Mouse (Mus musculus) embryonic facial prominence, embryonic 12.5 days (tissue): Measurements from ENCODE around the gene Ush1g. TPM values are rescaled to one million over a fixed set of nuclear protein-coding genes. Genes with fewer than 3 reads are reported as not detected.
A peak's percentile ranks its signal among the peaks of the same experiment; 100 is the strongest.

Source experiments
- ATAC-seq: fragments of 200-750 bp; cut with Nextera tagmentation; 2 replicates; pipeline ENCODE4 v1.8.0; 2017; ENCODE audit not compliant: insufficient number of reproducible peaks, insufficient read depth, low FRiP score, low TSS enrichment
- H3K27ac ChIP-seq: fragments of 300-500 bp; sonication (generic); 2 replicates; pipeline ENCODE4 v1.5.1; 2016; ENCODE audit warnings: mild to moderate bottlenecking
- H3K27me3 ChIP-seq: fragments of 300-500 bp; sonication (generic); 2 replicates; pipeline ENCODE4 v1.6.1; 2016; ENCODE audit warnings: mild to moderate bottlenecking, moderate library complexity
- H3K36me3 ChIP-seq: fragments of 300-500 bp; sonication (generic); 2 replicates; pipeline ENCODE4 v1.6.1; 2016; ENCODE audit warnings: mild to moderate bottlenecking
- H3K4me1 ChIP-seq: fragments of 300-500 bp; sonication (generic); 2 replicates; pipeline ENCODE4 v1.6.1; 2016
- H3K4me2 ChIP-seq: fragments of 300-500 bp; sonication (generic); replicated peaks from 2 replicates; pipeline ENCODE4 v1.6.1; 2016; ENCODE audit warnings: mild to moderate bottlenecking, moderate library complexity
- H3K4me3 ChIP-seq: fragments of 300-500 bp; sonication (generic); 2 replicates; pipeline ENCODE4 v1.5.1; 2016; ENCODE audit warnings: mild to moderate bottlenecking
- H3K9ac ChIP-seq: fragments of 300-500 bp; sonication (generic); 2 replicates; pipeline ENCODE4 v1.6.1; 2016; ENCODE audit warnings: mild to moderate bottlenecking, moderate library complexity
- H3K9me3 ChIP-seq: fragments of 300-500 bp; sonication (generic); 2 replicates; pipeline ENCODE4 v1.6.1; 2016; ENCODE audit warnings: mild to moderate bottlenecking, moderate library complexity
- WGBS: fragments of 180-500 bp; shearing (Covaris S2); methylation state at CpG from one replicate; pipeline ENCODE4 v1.1.7; 2016; 5-methylcytosine and 5-hydroxymethylcytosine counted together
- polyA plus RNA-seq: library from polyadenylated mRNA; unstranded; fragments of >200 nt; fragmentation: Nextera tagmentation; extraction: Ambion mirVana; gene quantifications from 2 replicates; pipeline ENCODE4 v1.2.1, GENCODE M21; 2016

Ush1g gene
- polyA plus RNA-seq, 1 experiment from 2014 or later: 0.10 TPM

- peak overlapping the region; percentile 71 for H3K9ac ChIP-seq
Measured at GRCm38 (mm10) chr11:115275509-115275908, 46.3 kb downstream of the Ush1g start.

GRCm38 (mm10) chr11:115274771-115275170 is 47.1 kb downstream of the Ush1g start:
- WGBS: 90% methylated on average over 6 of the region's 6 CpGs
- peaks cover 22% of the 10 kb centered on the region for H3K4me1 ChIP-seq

More at GRCm38 (mm10) chr11:115275509-115275908, 46.3 kb downstream of the Ush1g start:
- 84% methylated on average over 6 of the region's 6 CpGs for WGBS
- Histone ChIP-seq H3K27me3 (no peaks in the 10 kb centered on the region), H3K4me1 (peaks cover 19% of the 10 kb centered on the region), H3K36me3 (no peaks in the 10 kb centered on the region), H3K27ac (no peak overlapping the region), H3K4me3 (no peak overlapping the region), H3K9me3 (no peaks in the 10 kb centered on the region), H3K4me2 (peak overlapping the region; percentile 82)
- no peak for ATAC-seq

GRCm38 (mm10) chr11:115274178-115274577 is 47.7 kb downstream of the Ush1g start:
- 82% methylated on average over 7 of the region's 7 CpGs for WGBS
- Histone ChIP-seq H3K9ac (no peak overlapping the region), H3K4me1 (peaks cover 22% of the 10 kb centered on the region), H3K4me3 (no peak overlapping the region), H3K27me3 (peaks cover 8% of the 10 kb centered on the region), H3K9me3 (no peaks in the 10 kb centered on the region), H3K27ac (no peak overlapping the region), H3K36me3 (peaks cover 4% of the 10 kb centered on the region; the same call in 1 of the 2 replicates), H3K4me2 (no peak overlapping the region)
- ATAC-seq: no peak

More at GRCm38 (mm10) chr11:115274771-115275170, 47.1 kb downstream of the Ush1g start:
- H3K36me3 ChIP-seq: no peaks in the 10 kb centered on the region
- 0 out of 2 replicates have a peak, but pooled peaks cover 3% of the 10 kb centered on the region for H3K27me3 ChIP-seq
- H3K27ac ChIP-seq: no peak overlapping the region
- H3K9ac ChIP-seq: no peak overlapping the region
- no peak overlapping the region for H3K4me3 ChIP-seq
- no peak for ATAC-seq
- H3K4me2 ChIP-seq: no peak overlapping the region
- no peaks in the 10 kb centered on the region for H3K9me3 ChIP-seq

- Histone ChIP-seq H3K4me2 (no peak overlapping the region), H3K9ac (no peak overlapping the region), H3K4me1 (peaks cover 22% of the 10 kb centered on the region), H3K27ac (no peak overlapping the region), H3K36me3 (peaks cover 8% of the 10 kb centered on the region; the same call in 1 of the 2 replicates), H3K4me3 (no peak overlapping the region), H3K27me3 (peaks cover 13% of the 10 kb centered on the region), H3K9me3 (no peaks in the 10 kb centered on the region)
- ATAC-seq: no peak
- 46% methylated on average over 7 of the region's 7 CpGs for WGBS
Measured at GRCm38 (mm10) chr11:115273735-115274134, 48.1 kb downstream of the Ush1g start.

GRCm38 (mm10) chr11:115272894-115273498 is 48.8 kb downstream of the Ush1g start:
- 79% methylated on average over 10 of the region's 10 CpGs for WGBS
- Histone ChIP-seq H3K9me3 (no peaks in the 10 kb centered on the region), H3K9ac (no peak overlapping the region), H3K36me3 (peaks cover 15% of the 10 kb centered on the region; the same call in 1 of the 2 replicates), H3K4me1 (peaks cover 20% of the 10 kb centered on the region), H3K4me2 (no peak overlapping the region), H3K27me3 (peaks cover 20% of the 10 kb centered on the region), H3K27ac (no peak overlapping the region), H3K4me3 (no peak overlapping the region)
- ATAC-seq: no peak

- no peak overlapping the region for H3K9ac ChIP-seq
- H3K4me3 ChIP-seq: no peak overlapping the region
- peaks cover 23% of the 10 kb centered on the region for H3K4me1 ChIP-seq
- WGBS: 70% methylated on average over 10 of the region's 10 CpGs
- no peaks in the 10 kb centered on the region for H3K9me3 ChIP-seq
- H3K27me3 ChIP-seq: peaks cover 35% of the 10 kb centered on the region
- no peak overlapping the region for H3K4me2 ChIP-seq
- ATAC-seq: no peak
- H3K27ac ChIP-seq: no peak overlapping the region
- H3K36me3 ChIP-seq: peaks cover 16% of the 10 kb centered on the region; the same call in 1 of the 2 replicates
Measured at GRCm38 (mm10) chr11:115271481-115271880, 50.4 kb downstream of the Ush1g start.

- H3K4me1 ChIP-seq: peaks cover 23% of the 10 kb centered on the region
- ATAC-seq: no peak
- WGBS: 77% methylated on average over 9 of the region's 9 CpGs
Measured at GRCm38 (mm10) chr11:115271052-115271451, 50.8 kb downstream of the Ush1g start.

GRCm38 (mm10) chr11:115270148-115270861 is 51.5 kb downstream of the Ush1g start:
- no peak for ATAC-seq
- peaks cover 16% of the 10 kb centered on the region; the same call in 1 of the 2 replicates for H3K36me3 ChIP-seq
- no peaks in the 10 kb centered on the region for H3K9me3 ChIP-seq
- no peak overlapping the region for H3K9ac ChIP-seq
- no peak overlapping the region for H3K4me3 ChIP-seq
- peaks cover 47% of the 10 kb centered on the region for H3K27me3 ChIP-seq
- 32% methylated on average over 19 of the region's 19 CpGs for WGBS
- H3K4me2 ChIP-seq: no peak overlapping the region
- no peak overlapping the region for H3K27ac ChIP-seq
- H3K4me1 ChIP-seq: peaks cover 21% of the 10 kb centered on the region

More at GRCm38 (mm10) chr11:115271052-115271451, 50.8 kb downstream of the Ush1g start:
- Histone ChIP-seq H3K4me2 (no peak overlapping the region), H3K4me3 (no peak overlapping the region), H3K36me3 (peaks cover 16% of the 10 kb centered on the region; the same call in 1 of the 2 replicates), H3K9ac (no peak overlapping the region), H3K9me3 (no peaks in the 10 kb centered on the region), H3K27ac (no peak overlapping the region), H3K27me3 (peaks cover 39% of the 10 kb centered on the region)

- Histone ChIP-seq H3K4me3 (no peak overlapping the region), H3K4me1 (peaks cover 24% of the 10 kb centered on the region), H3K27ac (no peak overlapping the region), H3K9ac (no peak overlapping the region), H3K36me3 (peaks cover 16% of the 10 kb centered on the region; the same call in 1 of the 2 replicates), H3K9me3 (no peaks in the 10 kb centered on the region), H3K27me3 (peaks cover 55% of the 10 kb centered on the region), H3K4me2 (no peak overlapping the region)
- WGBS: 85% methylated on average over 27 of the region's 27 CpGs
- ATAC-seq: no peak
Measured at GRCm38 (mm10) chr11:115269330-115270066, 52.3 kb downstream of the Ush1g start.

GRCm38 (mm10) chr11:115267958-115268357 is 53.9 kb downstream of the Ush1g start:
- Histone ChIP-seq H3K27ac (no peak overlapping the region), H3K36me3 (peaks cover 16% of the 10 kb centered on the region; the same call in 1 of the 2 replicates), H3K4me3 (no peak overlapping the region), H3K4me1 (peaks cover 24% of the 10 kb centered on the region), H3K9ac (no peak overlapping the region), H3K9me3 (no peaks in the 10 kb centered on the region), H3K4me2 (no peak overlapping the region), H3K27me3 (peaks cover 70% of the 10 kb centered on the region)
- WGBS: 76% methylated on average over 11 of the region's 11 CpGs
- ATAC-seq: no peak

GRCm38 (mm10) chr11:115267061-115267883 is 54.6 kb downstream of the Ush1g start, which contains the start of gene Grin2c:
Grin2c (minus strand) TSS chr11:115267243.
- Histone ChIP-seq H3K27me3 (peaks cover 77% of the 10 kb centered on the region), H3K9me3 (no peaks in the 10 kb centered on the region), H3K9ac (peak within 1 kb of the TSS; percentile 48; the same call in 1 of the 2 replicates), H3K4me3 (peak within 1 kb of the TSS; percentile 39), H3K27ac (no peak within 1 kb of the TSS), H3K4me1 (peaks cover 24% of the 10 kb centered on the region), H3K36me3 (peaks cover 16% of the 10 kb centered on the region; the same call in 1 of the 2 replicates), H3K4me2 (peak within 1 kb of the TSS; percentile 75)
- no peak for ATAC-seq
- WGBS: 12% methylated on average over 16 of the region's 50 CpGs
